Mouse (Mus musculus) brain, embryonic 14.5 days (tissue): ENCODE measurements at regions not wholly inside any gene's neighbourhood (a gene's known extent, or its start where the extent isn't known, plus 50 kb on each side); places are given as distances from the start of the nearest gene placed in this dataset.

Source experiments
- DNase-seq: peaks from one replicate; pipeline ENCODE4 v3.0.0-alpha.2; 2011; ENCODE audit warnings: low read depth
- CTCF ChIP-seq: fragments of 200-500 bp; IDR thresholded peaks from 2 replicates; pipeline ENCODE4 v1.5.1; 2012; ENCODE audit warnings: inconsistent platforms, mild to moderate bottlenecking, moderate library complexity, borderline replicate concordance; ENCODE audit not compliant: insufficient read depth, insufficient read length; ENCODE audit errors: extremely low read depth
- POLR2A ChIP-seq: fragments of 200-500 bp; IDR thresholded peaks from 2 replicates; pipeline ENCODE4 v1.6.1; 2012; ENCODE audit warnings: mild to moderate bottlenecking, inconsistent platforms, borderline replicate concordance; ENCODE audit not compliant: poor library complexity, insufficient read depth, insufficient read length, severe bottlenecking; ENCODE audit errors: extremely low read depth

- peak; percentile 89 for DNase-seq
- TF ChIP-seq POLR2A (no peak), CTCF (no peak)
Observed at GRCm38 (mm10) chrX:67304907-67305603, 388.3 kb downstream of the Gm1140 start.

GRCm38 (mm10) chrX:67283908-67284307 lies 409.5 kb downstream of the Gm1140 start:
- TF ChIP-seq CTCF = no peak
- TF ChIP-seq POLR2A = no peak
- DNase-seq = peak; percentile 31

- TF ChIP-seq CTCF (no peak), POLR2A (no peak)
- DNase-seq = peak; percentile 12
Observed at GRCm38 (mm10) chrX:67283460-67283859, 409.9 kb downstream of the Gm1140 start.

GRCm38 (mm10) chrX:67282951-67283350 lies 410.4 kb downstream of the Gm1140 start:
- peak; percentile 78 for DNase-seq
- TF ChIP-seq POLR2A = no peak
- TF ChIP-seq CTCF = no peak

GRCm38 (mm10) chrX:67238578-67239328 lies 454.6 kb downstream of the Gm1140 start:
- TF ChIP-seq CTCF (no peak), POLR2A (no peak)
- DNase-seq = no peak

GRCm38 (mm10) chrX:67210236-67210635 lies 483.1 kb downstream of the Gm1140 start:
- TF ChIP-seq CTCF = no peak
- DNase-seq = no peak
